Mouse (Mus musculus) stomach, postnatal 0 days (tissue): ENCODE measurements around the gene Aqp7. TPM values are rescaled to one million over a fixed set of nuclear protein-coding genes. Genes with fewer than 3 reads are reported as not detected.

ENCODE experiments used
- ATAC-seq: fragments of 200-750 bp; cut with Nextera tagmentation; 2 replicates; pipeline ENCODE4 v1.8.0; 2017; ENCODE audit not compliant: low FRiP score, low TSS enrichment
- DNase-seq: peaks from one replicate; pipeline ENCODE4 v3.0.0-alpha.2; 2016; ENCODE audit warnings: low spot score
- H3K27ac ChIP-seq: fragments of 300-500 bp; sonication (generic); replicated peaks from 2 replicates; pipeline ENCODE4 v1.5.1; 2014; ENCODE audit warnings: mild to moderate bottlenecking, control low read depth
- H3K27me3 ChIP-seq: fragments of 300-500 bp; sonication (generic); 2 replicates; pipeline ENCODE4 v1.6.1; 2014; ENCODE audit warnings: low read length; ENCODE audit not compliant: control insufficient read depth, insufficient read depth
- H3K36me3 ChIP-seq: fragments of 300-500 bp; sonication (generic); 2 replicates; pipeline ENCODE4 v1.6.1; 2014; ENCODE audit warnings: low read length, mixed read lengths; ENCODE audit not compliant: control insufficient read depth, insufficient read depth
- H3K4me1 ChIP-seq: fragments of 300-500 bp; sonication (generic); replicated peaks from 2 replicates; pipeline ENCODE4 v1.6.1; 2014; ENCODE audit warnings: antibody characterized with exemption; ENCODE audit not compliant: control insufficient read depth, insufficient read depth
- H3K4me2 ChIP-seq: fragments of 300-500 bp; sonication (generic); replicated peaks from 2 replicates; pipeline ENCODE4 v1.6.1; 2014; ENCODE audit warnings: low read depth, mild to moderate bottlenecking, control low read depth, moderate library complexity
- H3K4me3 ChIP-seq: fragments of 300-500 bp; sonication (generic); 2 replicates; pipeline ENCODE4 v1.5.1; 2014; ENCODE audit warnings: low read depth, low read length, control low read depth
- H3K9ac ChIP-seq: fragments of 300-500 bp; sonication (generic); 2 replicates; pipeline ENCODE4 v1.6.1; 2014; ENCODE audit warnings: mild to moderate bottlenecking, low read length, control low read depth, mixed read lengths
- H3K9me3 ChIP-seq: fragments of 300-500 bp; sonication (generic); 2 replicates; pipeline ENCODE4 v1.6.1; 2016; ENCODE audit warnings: low read length; ENCODE audit not compliant: control insufficient read depth
- CTCF ChIP-seq: IDR thresholded peaks from 2 replicates; pipeline ENCODE4 v1.5.1; 2016; ENCODE audit warnings: antibody characterized with exemption, low read depth, mild to moderate bottlenecking, moderate library complexity
- EP300 ChIP-seq: optimal IDR thresholded peaks from 2 replicates; pipeline ENCODE3; 2016; ENCODE audit warnings: antibody characterized with exemption
- WGBS: fragments of 180-500 bp; shearing (Covaris S2); extraction: QIAGEN DNeasy Blood & Tissue Kit; methylation state at CpG from one replicate; pipeline ENCODE4 v1.1.7; 2014; 5-methylcytosine and 5-hydroxymethylcytosine counted together
- polyA plus RNA-seq: library from polyadenylated mRNA; unstranded; fragments of >200 nt; fragmentation: Nextera tagmentation; extraction: Ambion mirVana; gene quantifications from 2 replicates; pipeline ENCODE4 v1.2.1, GENCODE M21; 2015

The Aqp7 gene
- polyA plus RNA-seq, 1 experiment from 2014 or later = 0.39 TPM

DNA sequence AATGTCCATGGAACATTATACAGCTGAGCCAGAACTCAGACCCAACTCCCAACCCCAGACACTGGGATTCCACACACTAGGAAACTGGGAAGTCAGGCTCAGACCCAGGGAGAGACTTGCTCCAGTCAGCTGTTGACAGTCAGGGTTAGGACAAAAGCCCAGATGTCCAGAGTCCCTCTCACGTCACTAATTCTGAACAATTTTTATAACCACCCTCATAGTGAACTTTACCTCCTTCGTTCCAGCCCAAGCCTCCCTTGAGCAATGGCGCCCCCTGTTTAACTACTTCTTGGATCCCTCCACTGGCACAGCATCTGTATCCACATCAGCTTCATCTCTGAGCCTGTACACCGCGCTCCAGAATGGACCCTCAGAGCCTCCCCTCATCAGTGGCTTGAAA, 4.0 kb downstream of the Aqp7 start:
- ATAC-seq (no peak), DNase-seq (no peak)
- TF ChIP-seq CTCF (peak; percentile 36), EP300 (no peak)
- H3K4me2 ChIP-seq = no peak overlapping the region
- no peaks in the 10 kb centered on the region for H3K4me1 ChIP-seq
- H3K4me3 ChIP-seq = no peak overlapping the region
- no peaks in the 10 kb centered on the region for H3K27me3 ChIP-seq
- WGBS = 80% methylated on average over 5 of the region's 5 CpGs
- H3K9ac ChIP-seq = no peak overlapping the region
- no peaks in the 10 kb centered on the region for H3K36me3 ChIP-seq
- H3K27ac ChIP-seq = no peak overlapping the region
- H3K9me3 ChIP-seq = no peaks in the 10 kb centered on the region

DNA sequence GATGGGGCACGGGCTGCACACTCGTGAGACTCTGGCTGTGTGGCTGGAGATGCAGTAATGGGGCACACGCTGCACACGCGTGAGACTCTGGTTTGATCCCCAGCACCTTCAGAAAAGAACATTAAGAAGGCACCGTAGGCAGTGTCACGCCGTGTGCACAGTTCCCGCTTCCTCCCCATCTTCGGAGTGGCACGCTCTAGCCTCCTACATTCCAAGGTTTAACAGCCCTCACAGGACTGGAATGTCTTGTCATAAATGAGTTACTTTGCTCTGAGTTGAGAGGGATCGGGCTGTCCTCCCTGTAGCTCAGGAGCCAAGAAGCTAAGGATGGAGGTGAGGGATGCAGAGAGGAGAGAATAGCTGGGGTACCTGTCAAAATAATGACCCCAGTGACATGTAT, 5.1 kb downstream of the Aqp7 start:
- Histone ChIP-seq H3K9me3 (no peaks in the 10 kb centered on the region), H3K4me3 (no peak overlapping the region), H3K27ac (no peak overlapping the region), H3K4me2 (no peak overlapping the region), H3K9ac (no peak overlapping the region), H3K27me3 (no peaks in the 10 kb centered on the region), H3K36me3 (no peaks in the 10 kb centered on the region), H3K4me1 (no peaks in the 10 kb centered on the region)
- no peak for TF ChIP-seq EP300
- TF ChIP-seq CTCF = no peak
- DNase-seq (no peak), ATAC-seq (no peak)
- WGBS = 77% methylated on average over 12 of the region's 12 CpGs

DNA sequence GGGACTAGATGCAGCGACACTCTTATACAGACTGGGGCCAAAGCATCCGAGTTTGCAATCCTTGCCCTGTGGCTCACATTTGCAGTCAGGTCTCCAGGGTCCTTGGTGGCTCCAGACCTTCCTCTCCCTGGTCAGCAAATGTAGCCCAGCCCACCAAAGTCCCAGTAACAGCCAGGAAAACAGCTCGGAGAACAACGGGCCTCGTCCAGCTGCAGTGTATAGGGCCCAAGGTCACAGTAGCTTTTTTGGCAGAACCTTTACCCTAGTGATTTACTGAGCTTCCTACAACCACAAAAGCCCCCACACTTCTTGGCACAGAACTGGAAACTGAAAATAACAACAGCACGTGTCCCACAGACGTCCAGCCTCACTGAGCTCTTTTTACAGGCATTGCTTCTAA, 7.0 kb downstream of the Aqp7 start:
- H3K9me3 ChIP-seq = no peaks in the 10 kb centered on the region
- TF ChIP-seq EP300 (no peak), CTCF (no peak)
- H3K27ac ChIP-seq = no peak overlapping the region
- no peaks in the 10 kb centered on the region for H3K27me3 ChIP-seq
- ATAC-seq = no peak; the same call in 1 of the 2 replicates
- no peak overlapping the region for H3K9ac ChIP-seq
- H3K36me3 ChIP-seq = no peaks in the 10 kb centered on the region
- no peak overlapping the region for H3K4me3 ChIP-seq
- 56% methylated on average over 7 of the region's 7 CpGs for WGBS
- DNase-seq = no peak
- no peak overlapping the region for H3K4me2 ChIP-seq
- H3K4me1 ChIP-seq = no peaks in the 10 kb centered on the region

DNA sequence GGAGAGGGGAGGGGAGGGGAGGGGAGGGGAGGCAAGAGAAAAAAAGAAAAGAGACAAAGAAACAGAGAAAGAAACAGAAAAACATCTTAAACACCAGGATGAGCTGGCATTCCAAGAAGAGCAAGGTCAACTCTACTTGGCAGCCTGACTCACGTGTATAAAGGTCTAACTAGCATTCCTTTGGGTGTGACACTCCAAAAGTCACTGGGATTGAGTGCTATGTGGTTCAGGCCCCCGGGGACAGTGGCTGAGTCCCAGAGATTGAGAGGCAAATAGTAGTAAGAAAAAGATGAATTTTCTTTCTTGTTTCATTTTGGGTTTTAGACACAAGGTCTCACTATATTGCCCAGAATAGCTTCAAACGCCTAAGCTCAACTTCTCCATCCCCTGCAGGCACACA, 10.0 kb downstream of the Aqp7 start:
- DNase-seq = no peak
- ATAC-seq = no peak
- H3K9ac ChIP-seq = no peak overlapping the region

DNA sequence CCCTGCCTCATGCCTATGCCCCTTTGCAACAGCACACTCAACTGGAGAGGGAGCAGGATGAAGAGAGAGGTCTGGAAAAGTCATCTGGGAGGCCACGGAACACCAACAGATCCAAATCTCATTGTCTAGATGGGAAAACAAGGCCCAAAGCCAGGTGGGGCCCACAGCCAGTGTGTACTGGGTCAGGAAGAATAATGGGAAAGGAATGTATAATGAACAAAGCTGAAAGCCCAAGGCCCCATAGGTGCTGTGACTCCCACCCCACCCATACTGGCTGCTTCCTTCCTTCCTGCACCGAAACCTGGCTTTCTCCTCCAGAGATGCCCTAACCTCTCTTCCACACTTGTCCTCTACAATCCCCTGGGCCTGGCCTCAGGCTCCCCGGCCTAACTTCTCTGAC, 16.7 kb downstream of the Aqp7 start:
- no peak overlapping the region for H3K27ac ChIP-seq
- no peak for DNase-seq
- no peak for ATAC-seq
- H3K4me1 ChIP-seq = no peaks in the 10 kb centered on the region
- no peaks in the 10 kb centered on the region for H3K9me3 ChIP-seq
- WGBS = 57% methylated on average over 3 of the region's 3 CpGs
- no peaks in the 10 kb centered on the region for H3K27me3 ChIP-seq
- H3K4me2 ChIP-seq = no peak overlapping the region
- H3K9ac ChIP-seq = peak overlapping the region; percentile 18; the same call in 1 of the 2 replicates
- no peaks in the 10 kb centered on the region for H3K36me3 ChIP-seq
- no peak for TF ChIP-seq CTCF
- TF ChIP-seq EP300 = no peak
- no peak overlapping the region for H3K4me3 ChIP-seq

More for the DNA sequence above, 10.0 kb downstream of the Aqp7 start:
- no peaks in the 10 kb centered on the region for H3K4me1 ChIP-seq
- H3K27ac ChIP-seq = no peak overlapping the region
- TF ChIP-seq EP300 = no peak
- no peak for TF ChIP-seq CTCF
- no peaks in the 10 kb centered on the region for H3K9me3 ChIP-seq
- H3K4me3 ChIP-seq = no peak overlapping the region
- H3K4me2 ChIP-seq = no peak overlapping the region
- H3K27me3 ChIP-seq = no peaks in the 10 kb centered on the region
- H3K36me3 ChIP-seq = no peaks in the 10 kb centered on the region
- WGBS = 54% methylated on average over 3 of the region's 3 CpGs

DNA sequence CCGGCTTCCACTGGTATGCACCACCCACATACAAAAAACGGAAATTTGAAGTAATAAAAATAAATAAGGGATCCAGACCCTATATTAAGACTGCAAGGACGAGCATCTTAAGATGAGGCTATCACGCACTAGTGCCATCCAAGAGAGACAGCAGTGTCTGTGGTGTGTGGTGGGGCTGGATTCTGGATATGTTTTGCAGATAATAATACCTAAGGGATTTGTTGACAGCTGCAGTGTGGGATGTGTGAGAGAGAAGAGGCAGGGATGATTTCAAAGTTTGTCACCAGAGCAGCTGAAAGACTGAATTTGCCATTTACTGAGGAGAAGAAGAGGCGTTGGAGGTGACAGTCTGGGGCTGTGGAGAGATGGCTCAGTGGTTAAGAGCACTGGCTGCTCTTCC, 18.6 kb downstream of the Aqp7 start:
- no peak overlapping the region for H3K4me2 ChIP-seq
- DNase-seq = no peak
- TF ChIP-seq CTCF (no peak), EP300 (no peak)
- H3K9ac ChIP-seq = no peak overlapping the region
- H3K27me3 ChIP-seq = no peaks in the 10 kb centered on the region
- no peak for ATAC-seq
- WGBS = 90% methylated on average over 5 of the region's 5 CpGs
- H3K36me3 ChIP-seq = peaks cover 6% of the 10 kb centered on the region; the same call in 1 of the 2 replicates
- H3K9me3 ChIP-seq = no peaks in the 10 kb centered on the region
- no peak overlapping the region for H3K27ac ChIP-seq
- no peak overlapping the region for H3K4me3 ChIP-seq
- H3K4me1 ChIP-seq = no peaks in the 10 kb centered on the region

DNA sequence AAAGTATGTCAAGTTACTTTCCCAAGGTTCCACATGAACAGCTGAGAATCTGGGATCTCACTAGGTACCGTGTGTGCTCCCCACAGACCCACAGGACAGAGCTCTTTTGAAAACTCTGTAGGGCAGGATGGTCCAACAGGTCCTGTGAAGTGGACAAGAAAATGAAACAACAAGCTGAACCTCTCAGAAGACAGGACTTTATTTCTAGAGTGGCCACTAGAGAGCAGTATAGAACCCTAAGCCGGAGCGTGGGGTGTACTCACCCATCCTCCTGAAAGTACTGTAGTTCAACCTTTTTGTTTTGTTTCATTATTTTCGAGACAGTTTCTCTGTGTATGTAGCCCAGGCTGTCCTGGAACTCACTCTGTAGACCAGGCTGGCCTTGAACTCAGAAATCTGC, 19.7 kb downstream of the Aqp7 start:
- H3K36me3 ChIP-seq = peaks cover 14% of the 10 kb centered on the region
- 88% methylated on average over 4 of the region's 4 CpGs for WGBS
- no peak overlapping the region for H3K27ac ChIP-seq
- H3K4me2 ChIP-seq = no peak overlapping the region
- peak; percentile 62 for TF ChIP-seq CTCF
- TF ChIP-seq EP300 = no peak
- no peak overlapping the region for H3K9ac ChIP-seq
- DNase-seq = no peak
- no peak overlapping the region for H3K4me3 ChIP-seq
- no peaks in the 10 kb centered on the region for H3K9me3 ChIP-seq
- peak; percentile 28; the same call in 1 of the 2 replicates for ATAC-seq
- no peaks in the 10 kb centered on the region for H3K4me1 ChIP-seq
- H3K27me3 ChIP-seq = no peaks in the 10 kb centered on the region
